Mouse (Mus musculus): ENCODE results near the gene Trio. TPM values are rescaled to one million over a fixed set of nuclear protein-coding genes. Genes with fewer than 3 reads are reported as not detected.

The Trio gene
- polyA plus RNA-seq, 1 experiment from 2014 or later, result 42.1 TPM

- H3K9me3 ChIP-seq (ENCODE audit: control insufficient read depth, low read length), result no peaks in the 10 kb centered on the region
- H3K27me3 ChIP-seq (ENCODE audit: control insufficient read depth, insufficient read depth, low read length), result no peaks in the 10 kb centered on the region
- H3K9ac ChIP-seq (ENCODE audit: low read depth, low read length), result no peak overlapping the region
- peaks cover 7% of the 10 kb centered on the region; the same call in 1 of the 2 replicates for H3K4me1 ChIP-seq (ENCODE audit: control insufficient read depth, insufficient read depth, low read length)
- no peak for ATAC-seq (ENCODE audit: low FRiP score, low TSS enrichment)
- WGBS, result 87% methylated on average over 4 of the region's 4 CpGs
- no peaks in the 10 kb centered on the region for H3K36me3 ChIP-seq (ENCODE audit: control insufficient read depth, insufficient read depth, low read length)
- H3K4me3 ChIP-seq (ENCODE audit: low read length), result no peak overlapping the region
- H3K27ac ChIP-seq (ENCODE audit: low read depth, low read length), result no peak overlapping the region
- H3K4me2 ChIP-seq (replicated peaks; ENCODE audit: low read depth, low read length), result no peak overlapping the region
Measured at GRCm38 (mm10) chr15:28051811-28052210, 26.2 kb upstream of the Trio start.

GRCm38 (mm10) chr15:28051104-28051625 is 25.5 kb upstream of the Trio start:
- Histone ChIP-seq H3K36me3 (ENCODE audit: control insufficient read depth, insufficient read depth, low read length) (no peaks in the 10 kb centered on the region), H3K4me2 (replicated peaks; ENCODE audit: low read depth, low read length) (no peak overlapping the region), H3K4me1 (ENCODE audit: control insufficient read depth, insufficient read depth, low read length) (peaks cover 7% of the 10 kb centered on the region; the same call in 1 of the 2 replicates), H3K27ac (ENCODE audit: low read depth, low read length) (no peak overlapping the region), H3K27me3 (ENCODE audit: control insufficient read depth, insufficient read depth, low read length) (no peaks in the 10 kb centered on the region), H3K9me3 (ENCODE audit: control insufficient read depth, low read length) (no peaks in the 10 kb centered on the region), H3K9ac (ENCODE audit: low read depth, low read length) (peak overlapping the region; percentile 25; the same call in 1 of the 2 replicates), H3K4me3 (ENCODE audit: low read length) (no peak overlapping the region)
- peak; percentile 28; the same call in 1 of the 2 replicates for ATAC-seq (ENCODE audit: low FRiP score, low TSS enrichment)
- 35% methylated on average over 18 of the region's 18 CpGs for WGBS

- H3K9me3 ChIP-seq (ENCODE audit: control insufficient read depth, low read length), result no peaks in the 10 kb centered on the region
- H3K27me3 ChIP-seq (ENCODE audit: control insufficient read depth, insufficient read depth, low read length), result no peaks in the 10 kb centered on the region
- H3K4me1 ChIP-seq (ENCODE audit: control insufficient read depth, insufficient read depth, low read length), result peaks cover 7% of the 10 kb centered on the region; the same call in 1 of the 2 replicates
- H3K27ac ChIP-seq (ENCODE audit: low read depth, low read length), result no peak overlapping the region
- H3K36me3 ChIP-seq (ENCODE audit: control insufficient read depth, insufficient read depth, low read length), result no peaks in the 10 kb centered on the region
- ATAC-seq (ENCODE audit: low FRiP score, low TSS enrichment), result no peak
- no peak overlapping the region for H3K4me3 ChIP-seq (ENCODE audit: low read length)
- H3K4me2 ChIP-seq (replicated peaks; ENCODE audit: low read depth, low read length), result no peak overlapping the region
- H3K9ac ChIP-seq (ENCODE audit: low read depth, low read length), result no peak overlapping the region
- 41% methylated on average over 3 of the region's 3 CpGs for WGBS
Measured at GRCm38 (mm10) chr15:28047711-28048110, 22.1 kb upstream of the Trio start.

- H3K9me3 ChIP-seq (ENCODE audit: control insufficient read depth, low read length), result no peaks in the 10 kb centered on the region
- no peaks in the 10 kb centered on the region for H3K27me3 ChIP-seq (ENCODE audit: control insufficient read depth, insufficient read depth, low read length)
- ATAC-seq (ENCODE audit: low FRiP score, low TSS enrichment), result no peak
- H3K4me2 ChIP-seq (replicated peaks; ENCODE audit: low read depth, low read length), result no peak overlapping the region
- no peak overlapping the region for H3K9ac ChIP-seq (ENCODE audit: low read depth, low read length)
- H3K36me3 ChIP-seq (ENCODE audit: control insufficient read depth, insufficient read depth, low read length), result no peaks in the 10 kb centered on the region
- H3K4me1 ChIP-seq (ENCODE audit: control insufficient read depth, insufficient read depth, low read length), result no peaks in the 10 kb centered on the region
- WGBS, result 19% methylated on average over 9 of the region's 9 CpGs
- no peak overlapping the region for H3K4me3 ChIP-seq (ENCODE audit: low read length)
- H3K27ac ChIP-seq (ENCODE audit: low read depth, low read length), result no peak overlapping the region
Measured at GRCm38 (mm10) chr15:28041158-28041865, 15.7 kb upstream of the Trio start.

- no peak for ATAC-seq (ENCODE audit: low FRiP score, low TSS enrichment)
- 94% methylated on average over 6 of the region's 6 CpGs for WGBS
- no peaks in the 10 kb centered on the region for H3K36me3 ChIP-seq (ENCODE audit: control insufficient read depth, insufficient read depth, low read length)
- no peaks in the 10 kb centered on the region for H3K4me1 ChIP-seq (ENCODE audit: control insufficient read depth, insufficient read depth, low read length)
- no peak overlapping the region for H3K9ac ChIP-seq (ENCODE audit: low read depth, low read length)
- no peak overlapping the region for H3K27ac ChIP-seq (ENCODE audit: low read depth, low read length)
- H3K4me3 ChIP-seq (ENCODE audit: low read length), result no peak overlapping the region
- H3K4me2 ChIP-seq (replicated peaks; ENCODE audit: low read depth, low read length), result no peak overlapping the region
- H3K9me3 ChIP-seq (ENCODE audit: control insufficient read depth, low read length), result no peaks in the 10 kb centered on the region
- no peaks in the 10 kb centered on the region for H3K27me3 ChIP-seq (ENCODE audit: control insufficient read depth, insufficient read depth, low read length)
Measured at GRCm38 (mm10) chr15:28037651-28038050, 12.0 kb upstream of the Trio start.

GRCm38 (mm10) chr15:28035601-28036000 is 10.0 kb upstream of the Trio start:
- no peaks in the 10 kb centered on the region for H3K36me3 ChIP-seq (ENCODE audit: control insufficient read depth, insufficient read depth, low read length)
- ATAC-seq (ENCODE audit: low FRiP score, low TSS enrichment), result no peak
- no peaks in the 10 kb centered on the region for H3K9me3 ChIP-seq (ENCODE audit: control insufficient read depth, low read length)
- no peak overlapping the region for H3K4me3 ChIP-seq (ENCODE audit: low read length)
- no peaks in the 10 kb centered on the region for H3K4me1 ChIP-seq (ENCODE audit: control insufficient read depth, insufficient read depth, low read length)
- WGBS, result 79% methylated on average over 10 of the region's 10 CpGs
- no peak overlapping the region for H3K4me2 ChIP-seq (replicated peaks; ENCODE audit: low read depth, low read length)
- H3K27ac ChIP-seq (ENCODE audit: low read depth, low read length), result no peak overlapping the region
- no peaks in the 10 kb centered on the region for H3K27me3 ChIP-seq (ENCODE audit: control insufficient read depth, insufficient read depth, low read length)
- H3K9ac ChIP-seq (ENCODE audit: low read depth, low read length), result no peak overlapping the region

GRCm38 (mm10) chr15:28034636-28035035 is 9.0 kb upstream of the Trio start:
- no peaks in the 10 kb centered on the region for H3K9me3 ChIP-seq (ENCODE audit: control insufficient read depth, low read length)
- no peaks in the 10 kb centered on the region for H3K4me1 ChIP-seq (ENCODE audit: control insufficient read depth, insufficient read depth, low read length)
- H3K9ac ChIP-seq (ENCODE audit: low read depth, low read length), result no peak overlapping the region
- H3K27me3 ChIP-seq (ENCODE audit: control insufficient read depth, insufficient read depth, low read length), result no peaks in the 10 kb centered on the region
- no peak overlapping the region for H3K4me2 ChIP-seq (replicated peaks; ENCODE audit: low read depth, low read length)
- H3K36me3 ChIP-seq (ENCODE audit: control insufficient read depth, insufficient read depth, low read length), result no peaks in the 10 kb centered on the region
- 82% methylated on average over 10 of the region's 10 CpGs for WGBS
- no peak overlapping the region for H3K4me3 ChIP-seq (ENCODE audit: low read length)
- H3K27ac ChIP-seq (ENCODE audit: low read depth, low read length), result no peak overlapping the region
- no peak for ATAC-seq (ENCODE audit: low FRiP score, low TSS enrichment)

- Histone ChIP-seq H3K27me3 (ENCODE audit: control insufficient read depth, insufficient read depth, low read length) (no peaks in the 10 kb centered on the region), H3K9me3 (ENCODE audit: control insufficient read depth, low read length) (no peaks in the 10 kb centered on the region), H3K27ac (ENCODE audit: low read depth, low read length) (no peak overlapping the region), H3K4me3 (ENCODE audit: low read length) (no peak overlapping the region), H3K9ac (ENCODE audit: low read depth, low read length) (no peak overlapping the region), H3K4me1 (ENCODE audit: control insufficient read depth, insufficient read depth, low read length) (no peaks in the 10 kb centered on the region), H3K36me3 (ENCODE audit: control insufficient read depth, insufficient read depth, low read length) (no peaks in the 10 kb centered on the region), H3K4me2 (replicated peaks; ENCODE audit: low read depth, low read length) (no peak overlapping the region)
- no peak for ATAC-seq (ENCODE audit: low FRiP score, low TSS enrichment)
- 88% methylated on average over 7 of the region's 7 CpGs for WGBS
Measured at GRCm38 (mm10) chr15:28029371-28029770, 3.7 kb upstream of the Trio start.

GRCm38 (mm10) chr15:28028542-28028941 is 2.9 kb upstream of the Trio start:
- Histone ChIP-seq H3K27ac (ENCODE audit: low read depth, low read length) (no peak overlapping the region), H3K4me3 (ENCODE audit: low read length) (no peak overlapping the region), H3K9me3 (ENCODE audit: control insufficient read depth, low read length) (no peaks in the 10 kb centered on the region), H3K36me3 (ENCODE audit: control insufficient read depth, insufficient read depth, low read length) (no peaks in the 10 kb centered on the region), H3K9ac (ENCODE audit: low read depth, low read length) (no peak overlapping the region), H3K4me2 (replicated peaks; ENCODE audit: low read depth, low read length) (no peak overlapping the region), H3K4me1 (ENCODE audit: control insufficient read depth, insufficient read depth, low read length) (peaks cover 4% of the 10 kb centered on the region), H3K27me3 (ENCODE audit: control insufficient read depth, insufficient read depth, low read length) (no peaks in the 10 kb centered on the region)
- 93% methylated on average over 6 of the region's 6 CpGs for WGBS
- no peak for ATAC-seq (ENCODE audit: low FRiP score, low TSS enrichment)

Measured in kidney, embryonic 14.5 days (tissue).